Mouse (Mus musculus) forebrain, postnatal 0 days (tissue): ENCODE data around the gene Vps13d. TPM values are rescaled to one million over a fixed set of nuclear protein-coding genes. Genes with fewer than 3 reads are reported as not detected.

Experiments
- ATAC-seq: fragments of 200-750 bp; cut with Nextera tagmentation; 2 replicates; pipeline ENCODE4 v1.8.0; 2017; ENCODE audit warnings: mild to moderate bottlenecking, moderate library complexity
- DNase-seq: peaks from one replicate; pipeline ENCODE4 v3.0.0-alpha.2; 2015
- H3K27ac ChIP-seq: fragments of 300-500 bp; sonication (generic); 2 replicates; pipeline ENCODE4 v1.5.1; 2014; ENCODE audit warnings: low read depth, mild to moderate bottlenecking, antibody characterized with exemption, low read length, moderate library complexity, mixed read lengths
- H3K27me3 ChIP-seq: fragments of 300-500 bp; sonication (generic); 2 replicates; pipeline ENCODE4 v1.6.1; 2014; ENCODE audit warnings: mild to moderate bottlenecking, low read length, mixed read lengths; ENCODE audit not compliant: insufficient read depth
- H3K36me3 ChIP-seq: fragments of 300-500 bp; sonication (generic); 2 replicates; pipeline ENCODE4 v1.6.1; 2014; ENCODE audit warnings: mild to moderate bottlenecking, moderate library complexity; ENCODE audit not compliant: insufficient read depth
- H3K4me1 ChIP-seq: fragments of 300-500 bp; sonication (generic); 2 replicates; pipeline ENCODE4 v1.6.1; 2014; ENCODE audit warnings: antibody characterized with exemption; ENCODE audit not compliant: insufficient read depth
- H3K4me2 ChIP-seq: fragments of 300-500 bp; sonication (generic); 2 replicates; pipeline ENCODE4 v1.6.1; 2014; ENCODE audit warnings: low read depth, mild to moderate bottlenecking, moderate library complexity
- H3K4me3 ChIP-seq: fragments of 300-500 bp; sonication (generic); 2 replicates; pipeline ENCODE4 v1.5.1; 2014; ENCODE audit warnings: low read depth, low read length, mixed read lengths
- H3K9ac ChIP-seq: fragments of 300-500 bp; sonication (generic); 2 replicates; pipeline ENCODE4 v1.6.1; 2014; ENCODE audit warnings: mild to moderate bottlenecking
- H3K9me3 ChIP-seq: fragments of 300-500 bp; sonication (generic); 2 replicates; pipeline ENCODE4 v1.6.1; 2016; ENCODE audit warnings: low read length
- CTCF ChIP-seq: sonication (generic); IDR thresholded peaks from 2 replicates; pipeline ENCODE4 v1.5.1; 2016; ENCODE audit warnings: antibody characterized with exemption, control low read depth, low read depth
- WGBS: fragments of 180-500 bp; shearing (Covaris S2); extraction: QIAGEN DNeasy Blood & Tissue Kit; methylation state at CpG from one replicate; pipeline ENCODE4 v1.1.7; 2014; 5-methylcytosine and 5-hydroxymethylcytosine counted together
- polyA plus RNA-seq: library from polyadenylated mRNA; unstranded; fragments of >200 nt; fragmentation: Nextera tagmentation; extraction: Ambion mirVana; gene quantifications from 2 replicates; pipeline ENCODE4 v1.2.1, GENCODE M21; 2015
- total RNA-seq: library from RNA; depleted of rRNA; stranded (reverse); fragments of >200 nt; gene quantifications from 2 replicates; pipeline ENCODE4 v1.2.3, GENCODE M21; 2014

Gene Vps13d
- total and polyA plus RNA-seq, 2 experiments from 2014 or later = 6.4 to 30.8 TPM

- Histone ChIP-seq H3K9ac (no peak overlapping the region), H3K4me1 (no peaks in the 10 kb centered on the region), H3K9me3 (no peaks in the 10 kb centered on the region), H3K27ac (no peak overlapping the region), H3K27me3 (no peaks in the 10 kb centered on the region), H3K4me2 (no peak overlapping the region), H3K36me3 (no peaks in the 10 kb centered on the region), H3K4me3 (no peak overlapping the region)
- 88% methylated on average over 7 of the region's 7 CpGs for WGBS
- no peak for DNase-seq
- ATAC-seq = no peak
- TF ChIP-seq CTCF = no peak
Measured at GRCm38 (mm10) chr4:144986016-144986805, 208.6 kb downstream of the Vps13d start.

- TF ChIP-seq CTCF = no peak
- H3K4me2 ChIP-seq = no peak overlapping the region
- H3K36me3 ChIP-seq = no peaks in the 10 kb centered on the region
- 81% methylated on average over 8 of the region's 8 CpGs for WGBS
- no peak overlapping the region for H3K27ac ChIP-seq
- H3K4me1 ChIP-seq = no peaks in the 10 kb centered on the region
- no peaks in the 10 kb centered on the region for H3K27me3 ChIP-seq
- DNase-seq = no peak
- no peak overlapping the region for H3K9ac ChIP-seq
- H3K9me3 ChIP-seq = no peaks in the 10 kb centered on the region
- H3K4me3 ChIP-seq = no peak overlapping the region
- ATAC-seq = no peak
Measured at GRCm38 (mm10) chr4:144983821-144984371, 210.9 kb downstream of the Vps13d start.

- no peak overlapping the region for H3K9ac ChIP-seq
Measured at GRCm38 (mm10) chr4:144983228-144983744, 211.5 kb downstream of the Vps13d start.

GRCm38 (mm10) chr4:144980811-144981551, 213.8 kb downstream of the Vps13d start:
- H3K4me2 ChIP-seq = no peak overlapping the region
- no peak for DNase-seq
- H3K9me3 ChIP-seq = no peaks in the 10 kb centered on the region
- no peaks in the 10 kb centered on the region for H3K36me3 ChIP-seq
- 57% methylated on average over 8 of the region's 8 CpGs for WGBS
- H3K4me1 ChIP-seq = no peaks in the 10 kb centered on the region
- H3K27me3 ChIP-seq = no peaks in the 10 kb centered on the region
- H3K9ac ChIP-seq = no peak overlapping the region
- no peak overlapping the region for H3K4me3 ChIP-seq
- ATAC-seq = no peak
- H3K27ac ChIP-seq = no peak overlapping the region
- no peak for TF ChIP-seq CTCF

More at GRCm38 (mm10) chr4:144983228-144983744, 211.5 kb downstream of the Vps13d start:
- WGBS = 89% methylated on average over 8 of the region's 8 CpGs
- no peak for DNase-seq
- H3K4me2 ChIP-seq = no peak overlapping the region
- H3K27ac ChIP-seq = no peak overlapping the region
- no peaks in the 10 kb centered on the region for H3K36me3 ChIP-seq
- no peaks in the 10 kb centered on the region for H3K9me3 ChIP-seq
- no peaks in the 10 kb centered on the region for H3K27me3 ChIP-seq
- H3K4me3 ChIP-seq = no peak overlapping the region
- no peak for ATAC-seq
- H3K4me1 ChIP-seq = no peaks in the 10 kb centered on the region
- TF ChIP-seq CTCF = no peak

- no peak overlapping the region for H3K9ac ChIP-seq
- no peak overlapping the region for H3K4me2 ChIP-seq
- ATAC-seq (no peak), DNase-seq (no peak)
- no peaks in the 10 kb centered on the region for H3K27me3 ChIP-seq
- H3K27ac ChIP-seq = no peak overlapping the region
- no peak overlapping the region for H3K4me3 ChIP-seq
- WGBS = 83% methylated on average over 2 of the region's 2 CpGs
- no peaks in the 10 kb centered on the region for H3K36me3 ChIP-seq
- no peaks in the 10 kb centered on the region for H3K4me1 ChIP-seq
- no peaks in the 10 kb centered on the region for H3K9me3 ChIP-seq
- TF ChIP-seq CTCF = no peak
Measured at GRCm38 (mm10) chr4:144980110-144980509, 214.7 kb downstream of the Vps13d start.

- H3K27me3 ChIP-seq = no peaks in the 10 kb centered on the region
- H3K4me2 ChIP-seq = no peak overlapping the region
- H3K4me3 ChIP-seq = no peak overlapping the region
- no peaks in the 10 kb centered on the region for H3K4me1 ChIP-seq
- no peak overlapping the region for H3K27ac ChIP-seq
- H3K36me3 ChIP-seq = peaks cover 5% of the 10 kb centered on the region
- ATAC-seq (no peak), DNase-seq (no peak)
- WGBS = 76% methylated on average over 6 of the region's 6 CpGs
- no peak for TF ChIP-seq CTCF
- no peaks in the 10 kb centered on the region for H3K9me3 ChIP-seq
- no peak overlapping the region for H3K9ac ChIP-seq
Measured at GRCm38 (mm10) chr4:144978039-144978438, 216.8 kb downstream of the Vps13d start.
